Mouse (Mus musculus) kidney, postnatal 36 days (tissue): ENCODE results near the gene Wdr93.

Source experiments
- DNase-seq, 2 experiments: peaks; one replicate each; pipeline ENCODE4 v3.0.0; 2021 to 2022; ENCODE audit warnings: mixed read lengths in 2 of 2

Wdr93 gene

DNA sequence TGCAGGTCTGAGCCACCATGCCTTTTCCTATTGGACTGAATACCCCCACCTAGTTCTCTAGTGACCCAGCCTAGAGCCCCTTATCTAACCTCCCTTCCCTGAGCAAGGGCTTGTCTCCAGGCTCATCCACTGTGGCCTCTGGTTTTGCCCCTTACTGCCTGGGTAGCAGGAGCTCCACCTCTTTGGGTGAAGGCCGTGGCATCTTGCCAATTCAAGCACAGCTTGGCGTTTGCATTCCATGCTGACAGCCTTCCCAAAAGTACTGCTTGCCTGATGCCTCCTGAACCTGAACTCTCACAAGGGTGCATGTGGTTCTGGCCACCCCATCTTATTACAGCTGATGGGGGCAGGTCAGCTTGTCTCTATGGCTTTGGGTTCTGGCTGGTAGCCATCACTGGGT lies 60.9 kb downstream of the Wdr93 start:
- peak; percentile 39 to 67 for DNase-seq

GRCm38 (mm10) chr7:79808561-79808960 lies 65.6 kb downstream of the Wdr93 start:
- DNase-seq: peak in 1 of 2 experiments; percentile 32

- peak; percentile 70 to 90 for DNase-seq
These were observed 67.9 kb downstream of the Wdr93 start, which contains the start of gene Mesp2 for GRCm38 (mm10) chr7:79810611-79811506. TSS of gene Mesp2 (plus strand) at chr7:79810727.

DNA sequence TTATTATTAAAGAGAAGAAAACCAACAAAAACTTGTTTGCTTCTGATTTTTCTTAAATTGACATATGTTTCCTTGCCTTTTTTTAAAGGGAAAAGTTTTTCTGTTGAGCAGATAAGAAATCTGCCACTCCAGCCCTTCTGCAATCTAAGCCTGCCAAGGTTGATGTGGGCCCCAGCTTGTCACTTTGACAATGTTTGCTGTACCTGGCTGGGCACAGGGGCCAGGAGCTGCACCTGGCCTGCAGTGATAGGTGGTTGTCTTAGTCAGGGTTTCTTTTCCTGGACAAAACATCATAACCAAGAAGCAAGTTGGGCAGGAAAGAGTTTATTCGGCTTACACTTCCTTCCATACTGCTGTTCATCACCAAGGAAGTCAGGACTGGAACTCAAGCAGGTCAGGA lies 70.4 kb downstream of the Wdr93 start:
- no peak for DNase-seq

DNA sequence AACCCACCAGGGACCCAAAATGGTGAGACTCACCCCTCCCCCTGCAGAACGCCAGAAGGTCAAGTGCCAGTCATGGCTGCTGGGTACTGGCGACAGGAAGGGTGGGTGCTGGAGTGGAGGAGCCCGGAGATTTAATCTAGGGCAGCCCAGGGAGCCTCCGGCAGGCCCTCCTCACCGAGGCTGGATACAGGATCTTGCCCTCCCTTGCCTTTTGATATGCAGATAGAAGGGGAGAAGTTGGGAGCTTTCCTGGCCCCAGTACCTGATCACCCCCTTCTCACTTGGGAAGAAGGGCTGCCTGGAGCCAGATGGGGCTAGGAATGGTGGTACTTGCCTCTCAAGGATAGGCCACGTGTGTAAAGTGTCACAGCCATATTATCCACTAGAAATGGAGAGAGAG lies 75.4 kb downstream of the Wdr93 start:
- DNase-seq: no peak

DNA sequence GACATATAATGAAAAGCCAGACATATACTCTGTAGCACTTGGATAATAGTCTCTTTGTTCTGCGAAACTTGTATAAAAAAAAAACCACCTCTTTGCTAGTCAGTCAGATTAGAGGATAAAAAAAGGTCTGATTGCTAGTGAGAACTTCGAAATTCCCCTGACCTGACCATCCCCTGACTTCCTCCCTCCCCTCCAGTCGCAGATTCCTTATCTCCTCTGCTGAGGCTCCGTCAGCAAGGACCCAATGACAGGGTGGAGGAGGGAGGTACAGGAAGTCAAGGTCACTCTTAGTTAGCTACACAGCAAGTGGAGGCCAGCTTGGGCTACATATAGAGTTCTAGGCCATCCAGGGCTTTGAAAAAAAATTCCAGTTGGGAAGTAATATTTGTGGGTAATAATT lies 76.6 kb downstream of the Wdr93 start:
- no peak for DNase-seq

DNA sequence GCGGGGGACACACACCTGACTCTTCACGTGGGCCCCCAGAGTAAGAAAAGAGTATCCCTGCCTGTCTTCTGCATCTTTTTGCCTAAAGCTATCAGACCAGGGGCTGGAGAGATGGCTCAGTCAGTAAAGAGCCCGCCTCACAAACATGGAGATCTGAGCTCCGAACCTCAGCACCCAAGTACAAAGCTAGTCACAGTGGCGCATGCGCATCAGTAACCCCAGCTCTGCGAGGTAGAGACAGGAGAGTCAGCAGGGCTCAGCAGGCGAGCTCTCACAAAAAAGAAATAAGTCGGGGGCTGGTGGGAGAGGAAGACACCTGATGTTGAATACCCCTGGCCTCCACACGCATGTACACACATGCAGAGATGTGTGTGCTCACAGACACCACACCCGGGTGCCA lies 77.0 kb downstream of the Wdr93 start:
- DNase-seq: no peak

- DNase-seq: no peak
These were observed 79.2 kb downstream of the Wdr93 start for GRCm38 (mm10) chr7:79822092-79822695.

GRCm38 (mm10) chr7:79828341-79828740 lies 85.4 kb downstream of the Wdr93 start:
- peak; percentile 82 to 87 for DNase-seq

DNA sequence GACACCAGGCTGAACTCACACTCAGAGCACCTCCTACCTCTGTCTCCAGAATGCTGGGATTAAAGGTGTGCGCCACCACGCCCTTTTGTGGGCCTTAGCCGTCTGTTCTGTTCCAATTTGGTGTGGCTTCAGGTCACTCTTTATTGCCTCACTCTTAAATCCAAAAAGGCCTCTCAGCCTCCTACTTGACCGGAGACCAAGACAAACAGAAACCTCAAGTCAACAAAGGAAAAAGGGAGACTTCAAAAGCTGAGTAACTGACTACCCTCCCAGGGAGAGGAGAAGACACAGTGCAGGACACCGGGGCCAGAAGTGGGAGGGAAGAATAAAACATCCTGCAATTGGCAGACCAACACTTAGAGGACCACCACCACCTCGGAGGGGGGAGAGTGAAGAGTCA lies 88.2 kb downstream of the Wdr93 start:
- no peak for DNase-seq

DNA sequence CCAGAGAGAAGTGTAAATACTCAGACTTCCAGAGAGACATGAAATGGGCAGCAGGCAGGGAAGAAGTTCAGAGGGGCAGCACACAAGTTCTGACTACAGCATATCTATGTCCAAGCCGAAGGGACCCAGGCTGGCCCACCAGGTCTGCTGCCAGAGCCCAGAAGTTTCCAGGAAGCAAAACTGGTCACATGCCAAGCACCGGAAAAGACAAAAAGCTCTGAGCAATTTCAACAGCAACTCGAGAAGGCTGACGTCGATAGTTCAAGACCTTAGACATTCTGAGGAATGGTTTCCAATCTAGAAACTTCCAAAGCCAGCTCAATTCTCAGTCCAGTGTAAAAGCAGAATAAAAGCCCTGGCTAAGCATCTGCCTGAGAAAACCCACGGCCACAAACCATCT lies 88.6 kb downstream of the Wdr93 start:
- DNase-seq: peak; percentile 38 to 58

DNA sequence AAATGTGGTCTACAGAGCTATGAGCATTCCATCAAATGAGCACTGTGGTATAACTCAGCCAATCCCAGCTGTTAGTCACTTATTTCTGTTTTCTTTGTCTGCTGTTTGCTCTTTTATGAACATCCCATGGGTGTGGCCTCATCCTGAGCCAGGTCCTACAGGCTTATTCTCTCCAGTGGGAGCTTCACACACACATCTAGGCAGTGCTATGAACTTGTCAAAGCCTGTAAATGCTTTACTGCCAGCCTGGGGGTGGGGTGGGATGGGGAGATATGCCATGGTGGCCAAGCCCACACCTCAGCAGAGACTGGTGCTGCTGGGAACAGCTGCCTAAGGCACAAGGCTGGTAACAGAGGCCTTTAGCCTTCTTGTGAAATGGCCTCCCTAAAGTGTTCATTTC lies 90.0 kb downstream of the Wdr93 start:
- no peak for DNase-seq

- DNase-seq: peak in 1 of 2 experiments; percentile 38
These were observed 92.2 kb downstream of the Wdr93 start for GRCm38 (mm10) chr7:79835196-79835595.
